Mouse (Mus musculus): Measurements from ENCODE around the gene Ier5.

The Ier5 gene

DNA sequence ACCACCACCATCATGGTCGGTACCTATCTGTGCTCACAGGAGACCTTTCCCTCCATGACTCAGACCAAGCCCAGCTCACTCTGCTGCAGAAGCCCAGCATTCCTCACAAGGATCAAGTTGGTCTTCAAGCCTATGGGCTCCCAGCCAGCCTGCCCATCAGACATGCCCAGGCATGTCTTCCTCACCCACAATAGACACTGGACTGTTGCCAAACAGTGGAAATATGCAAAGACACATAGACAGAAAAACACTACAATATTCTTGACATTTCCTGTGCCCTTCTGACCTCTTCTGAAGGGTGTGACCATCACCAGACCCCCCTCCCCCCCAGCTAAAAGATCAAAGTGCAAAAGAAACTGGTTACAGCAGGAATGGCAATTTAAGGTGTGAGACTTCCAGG lies 43.3 kb downstream of the Ier5 start:
- in situ Hi-C loops (cut with MboI, MseI), result loop anchor here (5.0 kb wide), 1 partner anchor 96 kb away; no protein-coding TSS in a partner anchor

DNA sequence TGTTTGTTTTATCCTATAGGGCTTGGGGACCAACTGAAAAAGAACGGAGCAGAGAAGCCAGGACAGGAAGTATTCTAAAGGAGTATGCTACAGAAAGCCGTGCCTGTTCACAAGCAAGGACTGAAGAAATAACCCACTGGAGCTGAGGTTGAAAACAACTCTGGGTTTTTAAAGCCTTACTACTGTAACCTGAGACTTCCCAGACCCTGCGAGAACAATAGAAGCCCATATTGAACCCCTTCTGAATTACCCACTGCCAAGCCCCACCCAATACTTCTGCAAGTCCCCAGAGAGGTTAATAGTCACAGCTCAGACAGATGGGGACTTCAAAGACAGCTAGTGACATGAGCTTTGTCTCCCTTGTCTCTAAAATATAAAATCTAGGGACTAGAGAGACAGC lies 44.4 kb downstream of the Ier5 start:
- in situ Hi-C loops (cut with MboI, MseI), result loop anchor here (5.0 kb wide), 1 partner anchor 97 kb away; no protein-coding TSS in a partner anchor

DNA sequence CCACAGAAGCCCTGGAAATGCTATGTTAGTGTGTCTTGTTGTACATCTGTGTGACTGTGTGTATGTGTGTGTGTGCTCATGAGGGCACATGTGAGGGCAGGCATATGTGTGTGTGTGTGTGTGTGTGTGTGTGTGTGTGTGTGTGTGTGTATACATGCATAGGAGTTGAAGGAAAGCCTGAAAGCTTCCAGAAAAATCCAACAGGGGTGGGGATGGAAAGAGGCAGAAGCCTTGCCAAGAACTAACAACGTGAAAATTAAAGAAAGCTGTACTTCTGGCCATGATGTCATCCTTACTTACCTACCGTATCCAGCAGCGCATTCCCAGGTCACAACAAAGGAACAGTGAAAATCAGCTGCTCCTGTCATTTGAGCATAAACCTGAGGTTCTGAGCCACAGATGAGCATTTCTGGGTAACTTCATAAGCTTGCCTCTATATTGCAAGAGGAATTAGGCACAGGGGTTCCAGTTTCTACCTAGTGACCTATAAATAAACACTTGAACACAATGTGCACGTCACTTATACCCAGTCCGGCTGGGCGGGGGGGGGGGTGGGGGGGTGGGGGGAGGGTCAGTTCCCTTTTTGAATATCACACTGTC lies 45.0 kb downstream of the Ier5 start:
- in situ Hi-C loops (cut with MboI, MseI), result loop anchor here (5.0 kb wide), 1 partner anchor 33 kb away; no protein-coding TSS in a partner anchor

DNA sequence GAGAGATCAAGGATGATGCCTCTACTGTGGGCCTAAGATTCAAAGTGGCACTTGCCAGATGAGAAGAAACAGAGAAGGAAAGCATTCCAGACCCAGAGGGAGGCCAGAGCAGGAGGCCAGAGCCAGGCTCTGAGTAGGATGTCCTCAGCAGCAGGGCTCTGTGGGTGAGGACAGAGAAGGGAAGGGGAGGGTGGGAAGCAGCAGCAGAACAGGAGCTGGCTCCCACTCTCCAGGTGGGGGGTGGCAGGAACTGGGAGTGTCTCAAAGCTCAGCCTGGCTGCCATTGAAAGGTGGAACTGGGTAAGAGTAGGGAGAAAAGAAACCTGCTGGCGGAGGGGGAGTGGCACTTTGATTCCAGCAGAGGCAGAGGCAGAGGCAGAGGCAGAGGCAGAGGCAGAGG lies 46.1 kb downstream of the Ier5 start:
- in situ Hi-C loops (cut with MboI, MseI), result loop anchor here (5.0 kb wide), 1 partner anchor 34 kb away; no protein-coding TSS in a partner anchor

DNA sequence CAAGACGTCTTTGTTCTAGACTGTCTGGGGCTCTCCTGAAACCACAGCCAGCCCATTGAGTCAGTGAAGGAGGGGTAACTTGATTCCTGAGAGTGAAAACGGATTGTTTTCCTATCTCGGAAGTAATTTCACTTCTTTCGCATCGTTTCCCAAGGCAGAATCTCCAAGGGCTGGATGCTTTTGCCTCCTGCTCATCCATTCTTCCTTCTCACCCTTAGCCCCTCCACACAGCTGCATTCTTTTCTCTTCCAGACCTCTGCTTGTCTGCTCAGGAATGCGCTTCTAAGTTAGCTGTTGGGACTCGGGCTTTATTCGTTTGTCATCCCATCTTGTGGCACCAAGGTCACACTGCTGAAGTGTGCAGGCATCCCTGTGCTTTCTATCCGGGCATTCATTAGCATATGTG lies 46.7 kb downstream of the Ier5 start:
- in situ Hi-C loops (cut with MboI, MseI), result loop anchor here (5.0 kb wide), 1 partner anchor 35 kb away; no protein-coding TSS in a partner anchor

DNA sequence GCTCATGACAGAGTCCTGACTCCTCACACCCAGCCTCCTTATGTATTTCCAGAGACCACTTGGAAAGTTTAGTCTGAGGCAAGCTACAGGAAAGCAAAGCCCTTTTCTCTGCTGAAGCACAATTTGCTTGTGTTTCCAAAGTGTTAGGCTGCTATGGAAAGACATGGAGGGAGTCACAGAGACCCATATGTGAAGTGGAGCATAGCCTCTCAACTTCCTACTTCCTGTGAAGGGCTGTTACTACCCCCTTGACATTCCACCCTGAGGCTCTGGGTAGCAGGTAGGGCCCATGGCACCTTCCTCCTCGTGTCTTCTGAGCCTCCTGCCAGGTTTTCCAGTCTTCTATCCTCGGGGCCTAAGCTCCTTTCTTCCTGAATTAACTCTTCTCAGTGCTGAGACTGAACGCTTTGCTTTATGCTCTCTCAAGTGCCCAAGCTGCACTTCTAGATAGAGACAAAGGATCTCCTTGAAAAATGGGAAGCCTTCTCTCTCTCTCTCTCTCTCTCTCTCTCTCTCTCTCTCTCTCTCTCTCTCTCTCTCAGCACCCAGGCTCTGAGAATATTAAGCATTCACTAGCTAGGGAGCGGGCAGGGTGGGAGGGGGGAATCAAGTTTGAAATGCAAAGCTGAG lies 47.2 kb downstream of the Ier5 start:
- in situ Hi-C loops (cut with MboI, MseI), result loop anchor here (5.0 kb wide), 1 partner anchor 35 kb away; no protein-coding TSS in a partner anchor

DNA sequence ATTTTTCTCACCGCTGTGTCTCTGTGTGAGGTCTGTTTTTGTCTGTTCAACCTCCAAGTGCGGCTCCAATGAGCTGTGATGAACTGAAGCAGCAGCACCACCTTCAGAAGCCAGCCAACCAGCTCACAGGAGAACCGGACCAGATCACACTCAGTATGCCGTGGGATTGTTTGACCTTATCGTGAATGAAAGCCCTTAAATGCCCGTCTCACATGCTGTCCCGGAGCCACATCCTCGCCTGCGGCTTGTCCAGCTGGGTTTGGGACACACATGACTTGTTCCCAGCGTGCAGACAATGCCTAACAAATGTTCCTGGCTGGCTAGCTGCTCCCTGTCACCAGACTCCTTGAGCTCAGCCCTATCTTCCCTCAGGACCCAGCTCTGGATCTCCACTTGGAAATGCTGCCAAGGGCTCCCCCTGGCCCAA lies 47.7 kb downstream of the Ier5 start:
- in situ Hi-C loops (cut with MboI, MseI), result loop anchor here (5.0 kb wide), 1 partner anchor 36 kb away; no protein-coding TSS in a partner anchor

DNA sequence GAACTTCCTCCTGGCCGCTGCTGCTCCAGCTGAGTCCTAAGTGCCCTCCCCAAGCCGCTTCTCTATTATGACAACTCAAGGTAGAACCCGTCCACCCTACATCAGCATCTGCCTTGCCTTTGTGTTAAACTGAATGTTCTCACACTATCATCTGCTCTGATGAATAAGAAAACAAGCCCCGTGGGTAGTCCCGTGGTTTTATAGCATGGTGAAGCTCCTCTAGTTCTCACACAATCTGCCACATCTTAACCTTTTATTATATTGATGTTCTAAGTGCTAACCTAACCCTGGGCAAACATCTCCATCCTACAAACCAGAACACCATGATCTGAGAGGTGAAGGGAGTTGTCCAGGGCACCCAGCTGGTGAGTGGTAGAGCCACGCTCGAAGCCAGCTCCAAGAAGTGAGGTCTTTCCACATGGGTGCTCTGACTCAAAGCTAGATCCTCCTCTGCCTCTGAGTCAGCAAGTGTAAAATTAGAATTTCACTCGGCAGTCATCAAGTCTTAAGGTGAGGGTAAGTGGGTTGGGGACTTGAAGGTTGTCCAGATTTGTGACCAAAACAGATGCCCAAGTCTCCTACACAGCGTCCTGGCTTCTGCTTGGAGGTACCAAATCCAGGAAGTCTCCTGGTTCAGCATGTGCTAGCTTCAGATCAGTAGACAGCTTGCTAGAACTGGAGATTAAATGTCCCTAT lies 48.4 kb downstream of the Ier5 start:
- in situ Hi-C loops (cut with MboI, MseI), result loop anchor here (5.0 kb wide), 1 partner anchor 36 kb away; no protein-coding TSS in a partner anchor

DNA sequence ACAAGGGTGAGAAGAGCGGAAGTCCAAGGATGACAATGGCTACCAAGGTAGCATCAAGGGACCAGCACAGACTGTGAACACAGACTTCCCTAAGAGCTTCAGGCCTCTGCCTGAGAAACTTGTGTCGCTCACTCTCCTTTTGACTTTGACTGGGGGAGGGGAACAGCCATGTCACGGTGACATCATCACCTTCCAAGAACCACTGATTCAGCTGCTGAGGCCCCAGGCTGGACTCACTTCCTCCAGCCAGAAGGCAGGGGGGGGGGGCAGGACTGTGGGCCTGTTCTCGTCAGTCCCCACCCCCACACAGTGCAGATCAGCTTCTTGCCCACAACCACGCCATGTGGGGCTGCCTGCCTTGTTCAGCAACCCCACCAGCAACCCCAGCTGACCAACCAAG lies 49.3 kb downstream of the Ier5 start:
- in situ Hi-C loops (cut with MboI, MseI), result loop anchor here (5.0 kb wide), 1 partner anchor 37 kb away; no protein-coding TSS in a partner anchor

DNA sequence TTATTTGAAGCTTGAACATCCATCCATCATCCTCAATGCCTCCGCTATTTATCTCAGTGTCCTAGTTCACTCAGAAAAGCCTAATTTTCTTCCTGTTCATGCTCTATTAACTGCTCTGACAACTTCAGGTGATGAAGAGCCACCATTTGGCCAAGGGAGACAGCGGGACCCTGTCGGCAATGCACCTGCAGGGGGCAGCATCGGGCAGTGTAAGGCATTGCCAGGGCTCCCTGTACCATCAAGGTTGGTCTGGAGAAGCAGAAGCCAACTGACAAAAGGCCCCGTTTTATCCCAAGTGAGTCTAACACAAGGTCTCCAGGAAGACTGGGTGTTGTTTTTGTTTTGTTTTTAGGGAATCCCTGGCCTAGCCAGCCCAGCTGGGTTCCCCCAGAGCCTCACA lies 50.5 kb downstream of the Ier5 start:
- in situ Hi-C loops (cut with MboI, MseI), result no loop called here
